Mouse (Mus musculus) kidney, postnatal 0 days (tissue): ENCODE measurements around the gene Mapkapk2. TPM values are rescaled to one million over a fixed set of nuclear protein-coding genes. Genes with fewer than 3 reads are reported as not detected.

Source experiments
- ATAC-seq: fragments of 200-750 bp; cut with Nextera tagmentation; replicated peaks from 2 replicates; pipeline ENCODE4 v1.8.0; 2017; ENCODE audit warnings: low read depth, moderate number of reproducible peaks, moderate TSS enrichment, moderate library complexity; ENCODE audit not compliant: low FRiP score
- DNase-seq: peaks from one replicate; pipeline ENCODE4 v3.0.0-alpha.2; 2016; ENCODE audit warnings: low spot score
- H3K27ac ChIP-seq: fragments of 300-500 bp; sonication (generic); 2 replicates; pipeline ENCODE4 v1.5.1; 2014; ENCODE audit warnings: mild to moderate bottlenecking
- H3K27me3 ChIP-seq: fragments of 300-500 bp; sonication (generic); 2 replicates; pipeline ENCODE4 v1.6.1; 2014; ENCODE audit warnings: low read length, mixed read lengths; ENCODE audit not compliant: insufficient read depth
- H3K36me3 ChIP-seq: fragments of 300-500 bp; sonication (generic); 2 replicates; pipeline ENCODE4 v1.6.1; 2014; ENCODE audit warnings: low read length, mixed read lengths; ENCODE audit not compliant: insufficient read depth
- H3K4me1 ChIP-seq: fragments of 300-500 bp; sonication (generic); replicated peaks from 2 replicates; pipeline ENCODE4 v1.6.1; 2014; ENCODE audit warnings: antibody characterized with exemption, low read length, mixed read lengths; ENCODE audit not compliant: insufficient read depth
- H3K4me2 ChIP-seq: fragments of 300-500 bp; sonication (generic); 2 replicates; pipeline ENCODE4 v1.6.1; 2014; ENCODE audit warnings: mild to moderate bottlenecking, low read length, moderate library complexity, mixed read lengths
- H3K4me3 ChIP-seq: fragments of 300-500 bp; sonication (generic); replicated peaks from 2 replicates; pipeline ENCODE4 v1.5.1; 2014; ENCODE audit warnings: low read depth, low read length
- H3K9ac ChIP-seq: fragments of 300-500 bp; sonication (generic); 2 replicates; pipeline ENCODE4 v1.6.1; 2014; ENCODE audit warnings: low read depth, low read length
- H3K9me3 ChIP-seq: fragments of 300-500 bp; sonication (generic); replicated peaks from 2 replicates; pipeline ENCODE4 v1.6.1; 2016; ENCODE audit warnings: low read length, inconsistent platforms, mixed read lengths
- CTCF ChIP-seq: IDR thresholded peaks from 2 replicates; pipeline ENCODE4 v1.5.1; 2016; ENCODE audit warnings: antibody characterized with exemption, low read depth, mild to moderate bottlenecking, moderate library complexity
- WGBS: fragments of 180-500 bp; shearing (Covaris S2); extraction: QIAGEN DNeasy Blood & Tissue Kit; methylation state at CpG from one replicate; pipeline ENCODE4 v1.1.7; 2014; 5-methylcytosine and 5-hydroxymethylcytosine counted together
- polyA plus RNA-seq: library from polyadenylated mRNA; unstranded; fragments of >200 nt; fragmentation: Nextera tagmentation; extraction: Ambion mirVana; gene quantifications from 2 replicates; pipeline ENCODE4 v1.2.1, GENCODE M21; 2015

Mapkapk2 gene
- polyA plus RNA-seq, 1 experiment from 2014 or later, result 55.9 TPM

- Histone ChIP-seq H3K9ac (no peak overlapping the region), H3K27ac (no peak overlapping the region), H3K4me3 (no peak overlapping the region), H3K27me3 (no peaks in the 10 kb centered on the region), H3K4me2 (no peak overlapping the region), H3K9me3 (no peaks in the 10 kb centered on the region), H3K4me1 (peaks cover 11% of the 10 kb centered on the region), H3K36me3 (no peaks in the 10 kb centered on the region)
- no peak for ATAC-seq
- DNase-seq, result no peak
- TF ChIP-seq CTCF, result no peak
- WGBS, result 83% methylated on average over 10 of the region's 10 CpGs
Observed at GRCm38 (mm10) chr1:131068011-131068727, 29.5 kb downstream of the Mapkapk2 start.

GRCm38 (mm10) chr1:131064202-131064601, 33.4 kb downstream of the Mapkapk2 start:
- H3K36me3 ChIP-seq, result no peaks in the 10 kb centered on the region
- no peak overlapping the region for H3K9ac ChIP-seq
- no peak overlapping the region for H3K27ac ChIP-seq
- TF ChIP-seq CTCF, result no peak
- DNase-seq (no peak), ATAC-seq (no peak)
- peaks cover 18% of the 10 kb centered on the region for H3K4me1 ChIP-seq
- no peak overlapping the region for H3K4me2 ChIP-seq
- no peaks in the 10 kb centered on the region for H3K27me3 ChIP-seq
- no peaks in the 10 kb centered on the region for H3K9me3 ChIP-seq
- whole genome bisulfite sequencing, result 67% methylated on average over 6 of the region's 6 CpGs
- no peak overlapping the region for H3K4me3 ChIP-seq

GRCm38 (mm10) chr1:131062821-131063220, 34.8 kb downstream of the Mapkapk2 start:
- Histone ChIP-seq H3K36me3 (no peaks in the 10 kb centered on the region), H3K9me3 (no peaks in the 10 kb centered on the region), H3K27me3 (no peaks in the 10 kb centered on the region), H3K9ac (no peak overlapping the region), H3K4me3 (no peak overlapping the region), H3K27ac (no peak overlapping the region), H3K4me1 (peaks cover 22% of the 10 kb centered on the region), H3K4me2 (no peak overlapping the region)
- no peak for ATAC-seq
- TF ChIP-seq CTCF, result no peak
- WGBS, result 70% methylated on average over 6 of the region's 6 CpGs
- DNase-seq, result no peak

DNA sequence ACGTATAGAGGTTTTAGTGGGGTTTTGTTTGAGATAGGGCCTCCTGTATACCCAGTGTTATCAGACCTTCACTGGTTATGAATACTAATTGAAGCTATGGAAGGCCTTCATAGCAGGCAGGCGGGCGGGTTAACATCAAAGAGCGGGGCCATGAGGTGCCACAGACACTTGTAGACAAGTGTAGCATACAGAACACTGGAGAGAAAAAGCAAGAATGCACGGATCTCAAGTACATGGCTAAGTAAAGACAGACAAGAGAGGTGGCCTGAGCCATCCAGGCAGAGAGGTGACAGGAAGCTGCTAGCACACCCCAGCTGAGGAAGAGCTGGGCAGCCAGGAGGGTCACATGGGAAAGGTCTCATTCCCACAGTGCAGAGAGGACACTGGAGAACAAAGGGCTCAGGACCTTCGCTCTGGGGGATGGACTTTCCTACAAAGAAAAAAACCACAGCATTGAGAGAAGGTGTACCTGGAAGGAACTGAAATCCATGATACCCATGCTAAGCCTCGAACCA, 35.8 kb downstream of the Mapkapk2 start:
- 81% methylated on average over 7 of the region's 7 CpGs for WGBS
- no peak for TF ChIP-seq CTCF
- Histone ChIP-seq H3K4me2 (no peak overlapping the region), H3K27ac (no peak overlapping the region), H3K9ac (no peak overlapping the region), H3K9me3 (no peaks in the 10 kb centered on the region), H3K4me3 (no peak overlapping the region), H3K27me3 (no peaks in the 10 kb centered on the region), H3K4me1 (peaks cover 22% of the 10 kb centered on the region), H3K36me3 (peaks cover 9% of the 10 kb centered on the region)
- ATAC-seq, result no peak
- DNase-seq, result no peak

- H3K4me2 ChIP-seq, result no peak overlapping the region
- H3K4me1 ChIP-seq, result peaks cover 22% of the 10 kb centered on the region
- 36% methylated on average over 13 of the region's 13 CpGs for WGBS
- no peak overlapping the region for H3K4me3 ChIP-seq
- peaks cover 18% of the 10 kb centered on the region for H3K36me3 ChIP-seq
- no peak overlapping the region for H3K27ac ChIP-seq
- no peaks in the 10 kb centered on the region for H3K9me3 ChIP-seq
- DNase-seq (peak; percentile 65), ATAC-seq (peak; percentile 31)
- H3K9ac ChIP-seq, result no peak overlapping the region
- TF ChIP-seq CTCF, result peak; percentile 74
- H3K27me3 ChIP-seq, result no peaks in the 10 kb centered on the region
Observed at GRCm38 (mm10) chr1:131060290-131061253, 37.1 kb downstream of the Mapkapk2 start.

- Histone ChIP-seq H3K4me2 (no peak overlapping the region), H3K27ac (no peak overlapping the region), H3K9ac (no peak overlapping the region), H3K4me1 (peaks cover 22% of the 10 kb centered on the region), H3K4me3 (no peak overlapping the region), H3K9me3 (no peaks in the 10 kb centered on the region), H3K27me3 (no peaks in the 10 kb centered on the region), H3K36me3 (peaks cover 25% of the 10 kb centered on the region)
- 84% methylated on average over 5 of the region's 5 CpGs for WGBS
- DNase-seq, result no peak
- ATAC-seq, result no peak
- no peak for TF ChIP-seq CTCF
Observed at GRCm38 (mm10) chr1:131059841-131060240, 37.8 kb downstream of the Mapkapk2 start.
